Mouse (Mus musculus) neural tube, embryonic 10.5 days (tissue): Measurements from ENCODE around the gene Tnni3k.
A peak's percentile ranks its signal among the peaks of the same experiment; 100 is the strongest.

Experiments used
- DNase-seq: peaks from one replicate; pipeline ENCODE4 v3.0.0-alpha.2; 2017; ENCODE audit warnings: low spot score; ENCODE audit errors: extremely low spot score

Tnni3k gene

DNA sequence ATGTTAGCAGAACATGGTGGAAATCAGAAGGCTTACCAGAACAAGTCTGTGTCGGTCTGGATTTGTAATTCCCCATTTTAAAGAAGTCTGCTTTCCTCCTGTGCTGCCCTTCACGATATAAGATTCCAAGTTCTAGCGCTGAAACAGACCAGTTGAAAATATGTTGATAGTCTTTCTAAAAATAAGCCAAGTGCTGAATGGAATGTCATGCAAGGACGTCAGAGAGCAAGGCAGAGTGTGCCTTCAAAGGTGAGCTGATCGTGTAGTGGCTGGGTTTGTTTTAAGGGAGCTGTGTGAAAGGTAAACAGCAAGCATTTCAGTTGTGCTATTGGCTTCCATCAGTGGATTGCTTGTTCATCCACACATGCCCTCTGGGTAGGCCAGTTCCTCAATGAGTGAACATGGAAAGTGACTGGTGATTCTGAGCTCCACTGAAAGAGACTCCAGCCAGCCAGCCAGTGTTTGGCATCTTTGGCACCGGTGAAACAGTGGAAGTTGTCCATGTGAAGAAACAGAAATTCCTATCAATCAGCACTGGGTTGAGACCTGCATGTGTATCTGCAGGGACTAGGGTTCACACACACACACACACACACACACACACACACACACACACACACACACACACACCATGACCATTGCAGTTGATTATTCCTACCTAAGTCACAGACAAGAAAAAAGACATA, at the start of gene Tnni3k:
Tnni3k (minus strand) TSS at position 177 of the 686 bp plus-strand sequence.
- DNase-seq: no peak

DNA sequence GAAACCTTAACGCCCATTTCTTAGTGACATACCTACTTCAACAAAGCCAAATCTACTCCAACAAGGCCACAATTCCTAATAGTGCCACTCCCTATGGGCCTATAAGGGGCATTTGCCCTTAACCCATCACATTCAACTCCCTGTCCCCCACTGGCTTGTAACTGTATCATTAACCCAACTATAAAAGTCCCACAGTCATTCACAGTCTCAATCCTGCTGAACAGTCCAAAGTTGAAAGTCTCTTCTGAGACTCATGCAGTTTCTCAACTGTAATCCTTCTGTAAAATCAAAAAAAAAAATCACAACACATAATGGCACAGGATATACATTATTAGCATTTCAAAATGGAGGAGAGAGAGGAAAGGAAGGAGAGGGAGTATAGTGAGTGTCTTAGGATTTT, 44.1 kb upstream of the Tnni3k start:
- no peak for DNase-seq

DNA sequence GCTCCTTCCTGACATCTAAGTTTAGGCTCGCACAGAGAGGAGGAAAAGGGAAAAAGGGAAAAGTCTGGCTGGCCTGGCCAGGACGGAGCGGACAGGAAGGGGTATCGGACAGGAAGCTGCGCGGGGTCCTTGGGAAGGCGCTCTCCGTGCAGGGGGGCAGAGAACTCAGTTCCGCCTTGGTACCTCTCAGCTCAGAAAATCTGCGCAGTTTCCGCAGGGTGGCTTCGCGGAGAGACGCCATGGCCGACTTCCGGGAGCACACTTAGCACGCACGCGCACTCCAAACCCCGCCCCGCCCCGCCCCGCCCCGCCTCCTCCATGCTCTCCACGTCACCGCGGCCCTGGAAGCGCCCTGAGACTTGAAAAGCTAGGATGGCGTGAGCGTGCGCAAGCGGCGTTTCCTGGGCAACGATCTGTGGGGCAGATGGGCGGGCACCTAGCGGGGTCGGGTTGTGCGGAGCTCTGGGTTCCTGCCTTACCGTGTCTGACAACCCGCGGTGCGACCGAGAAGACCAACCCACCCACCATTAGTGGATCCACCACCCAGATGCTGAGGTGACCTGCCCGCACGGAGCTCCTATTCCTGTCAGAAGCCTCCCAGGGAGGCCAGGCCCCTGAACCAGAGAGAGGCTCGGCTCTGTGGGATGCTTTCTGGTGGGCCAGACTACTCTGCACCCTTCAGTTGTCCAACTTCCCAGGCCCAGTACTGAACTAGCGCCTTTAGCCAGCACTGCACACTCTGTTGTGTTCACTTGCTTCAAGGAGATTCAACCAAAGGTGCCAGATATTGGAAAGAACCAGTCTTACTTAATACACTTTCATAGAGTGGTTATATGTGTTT, 38.1 kb upstream of the Tnni3k start, which contains the start of the genes Fpgt and Lrriq3:
Fpgt (minus strand) TSS at position 288 of the 841 bp plus-strand sequence.
Lrriq3 (plus strand) TSS at position 319 of the 841 bp plus-strand sequence.
- DNase-seq: peak; percentile 95

DNA sequence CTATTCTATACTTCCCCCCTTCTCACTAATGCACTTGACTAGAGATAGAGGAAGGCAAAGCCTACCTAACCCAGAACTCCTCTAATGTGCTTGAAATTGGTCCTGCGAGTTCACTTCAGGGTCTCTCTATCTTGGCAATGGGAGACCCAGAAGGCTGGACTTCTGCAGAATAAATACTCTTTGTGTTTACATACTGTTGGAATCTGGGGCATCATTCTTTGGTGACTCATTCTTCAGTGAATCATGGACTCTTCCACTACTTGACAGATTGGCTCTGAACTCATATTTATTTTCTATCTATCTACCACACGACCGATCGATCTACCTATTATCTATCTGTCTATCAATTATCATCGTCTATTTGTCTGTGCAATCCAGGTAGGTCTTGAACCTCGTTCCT, 36.9 kb upstream of the Tnni3k start:
- no peak for DNase-seq

DNA sequence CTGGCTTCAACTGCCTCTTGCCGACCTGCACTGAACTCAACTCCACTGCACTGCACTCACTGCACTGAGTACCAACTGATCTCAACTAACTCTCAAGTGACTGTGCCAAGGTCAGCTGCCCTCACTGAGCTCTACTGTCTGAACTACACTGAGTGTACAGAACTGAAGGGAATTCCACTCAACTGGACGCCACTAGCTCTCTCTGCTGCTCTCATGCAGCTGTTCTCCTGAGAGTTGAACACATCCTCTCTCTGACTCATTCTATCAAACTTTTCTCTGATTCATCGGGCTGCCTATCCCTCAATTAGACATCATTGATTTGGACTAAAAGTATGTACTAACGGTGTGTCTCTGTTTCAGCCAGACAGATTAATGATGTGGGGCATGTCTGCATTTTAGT, 22.7 kb upstream of the Tnni3k start:
- no peak for DNase-seq

DNA sequence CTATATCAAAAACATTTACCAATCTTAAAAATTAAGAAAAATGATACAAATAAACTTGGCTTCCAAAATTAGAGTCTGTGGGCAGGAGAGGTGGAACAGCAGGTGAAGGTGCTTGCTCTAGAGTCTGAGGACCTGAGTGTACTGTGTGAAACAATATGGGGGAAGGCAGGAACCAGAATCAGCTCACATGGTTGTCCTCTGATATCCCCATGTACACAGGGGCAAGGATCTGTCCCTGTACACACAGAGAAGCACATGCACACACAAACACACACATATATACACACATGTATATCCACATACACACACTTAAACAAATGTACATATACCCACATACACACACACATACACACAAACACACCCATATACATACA, 4.2 kb upstream of the Tnni3k start:
- no peak for DNase-seq

DNA sequence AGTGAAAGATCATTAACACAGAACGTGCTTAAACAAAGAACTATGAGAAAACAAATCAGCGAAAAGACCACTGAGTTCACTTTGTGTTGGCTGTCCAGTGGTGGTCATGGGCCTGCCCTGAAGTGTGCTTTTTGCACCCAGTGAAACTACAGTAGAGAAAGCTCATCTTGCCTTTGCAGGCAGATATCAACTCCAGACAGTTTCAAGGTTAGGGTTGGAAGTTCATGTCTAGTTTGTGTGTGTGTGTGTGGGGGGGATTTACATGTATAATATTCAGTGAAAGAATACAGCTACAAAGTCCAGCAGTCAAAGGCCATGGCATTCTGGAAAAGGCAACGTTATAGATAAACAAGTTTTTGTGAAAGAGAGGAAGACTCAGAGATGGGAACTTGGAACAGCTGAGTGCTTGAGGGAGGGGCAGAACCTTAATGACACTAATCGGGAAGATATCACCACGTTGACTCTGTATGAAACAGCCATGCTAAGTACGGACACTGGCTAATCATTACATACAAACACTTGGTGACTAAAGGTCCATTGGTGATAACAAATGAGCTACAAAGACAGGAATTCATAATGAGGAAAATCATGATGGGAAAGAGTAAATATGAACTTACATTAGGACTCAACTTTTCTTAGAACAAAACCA, 3.7 kb upstream of the Tnni3k start:
- DNase-seq: no peak

DNA sequence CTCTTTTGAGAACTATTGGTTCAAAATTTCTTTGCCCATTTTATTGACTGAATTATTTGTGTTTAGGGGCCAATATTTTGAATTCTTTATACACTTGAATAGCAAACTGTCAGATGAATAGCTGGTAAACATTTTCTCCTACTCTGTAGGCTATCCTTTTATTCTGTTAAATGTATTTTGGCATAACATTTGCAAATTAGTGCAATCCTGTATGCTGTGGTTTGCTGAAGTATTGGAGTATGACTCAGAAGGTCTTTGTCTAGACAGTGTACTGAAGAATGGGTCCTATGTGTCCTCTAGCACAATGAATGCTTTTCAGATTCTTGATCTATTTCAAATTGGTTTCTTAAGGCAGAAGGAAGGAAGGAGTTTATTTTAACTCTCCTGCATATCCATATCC, 2.4 kb upstream of the Tnni3k start:
- no peak for DNase-seq

DNA sequence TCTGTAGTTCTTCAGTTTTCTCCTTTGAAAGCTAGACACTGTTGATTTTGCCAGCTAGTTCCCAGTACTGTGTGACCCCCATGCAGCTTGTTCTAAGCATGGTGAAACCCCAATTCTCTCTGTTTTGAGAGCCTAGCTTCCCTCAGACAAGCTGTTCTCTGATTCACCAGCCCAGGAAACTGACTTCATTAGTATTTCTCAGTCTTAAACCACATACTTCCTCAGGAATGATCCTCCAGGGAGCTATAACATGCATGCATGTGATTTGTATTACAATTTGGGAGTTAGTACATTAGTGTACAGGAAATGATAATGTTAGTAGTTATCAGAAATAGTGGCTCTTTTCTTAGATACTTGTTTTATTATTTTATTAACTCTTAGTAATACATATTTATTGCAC, 1.4 kb upstream of the Tnni3k start:
- DNase-seq: no peak

DNA sequence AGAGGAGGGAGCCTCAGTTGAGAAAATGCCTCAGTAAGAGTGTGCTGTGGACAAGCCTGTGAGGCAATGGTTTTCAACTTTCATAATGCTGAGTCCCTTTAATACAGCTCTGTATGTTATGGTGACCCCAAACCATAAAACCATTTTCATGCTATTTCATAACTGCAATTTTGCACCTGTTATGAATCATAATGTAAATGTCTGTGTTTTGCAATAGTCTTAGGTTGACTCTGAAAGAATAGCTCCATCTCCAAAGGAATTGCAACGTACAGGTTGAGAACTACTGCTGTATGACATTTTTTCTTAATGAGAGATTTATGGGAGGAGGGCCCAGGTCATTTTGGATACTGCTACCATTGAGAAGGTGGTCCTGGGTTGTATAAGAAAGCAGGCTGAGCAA, 2.0 kb downstream of the Tnni3k start:
- DNase-seq: no peak

DNA sequence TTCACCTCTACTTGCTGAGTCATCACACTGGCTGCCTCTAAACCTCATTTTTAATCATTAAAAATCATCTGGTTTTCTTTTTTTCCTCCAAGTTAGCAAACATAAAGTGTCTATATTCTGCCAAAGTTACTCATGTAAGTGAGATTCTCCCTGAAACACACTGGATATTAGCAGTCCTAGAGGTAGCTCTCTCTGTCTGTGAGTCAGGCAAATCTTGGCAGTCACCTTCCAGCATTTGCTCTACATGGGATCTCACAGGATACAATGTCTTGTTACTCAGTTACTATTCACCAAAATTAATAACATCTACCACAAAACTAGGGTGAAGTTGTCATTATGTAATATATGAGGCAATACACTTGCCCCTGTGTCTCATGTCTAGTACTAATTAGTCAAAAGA, 3.2 kb downstream of the Tnni3k start:
- DNase-seq: no peak

DNA sequence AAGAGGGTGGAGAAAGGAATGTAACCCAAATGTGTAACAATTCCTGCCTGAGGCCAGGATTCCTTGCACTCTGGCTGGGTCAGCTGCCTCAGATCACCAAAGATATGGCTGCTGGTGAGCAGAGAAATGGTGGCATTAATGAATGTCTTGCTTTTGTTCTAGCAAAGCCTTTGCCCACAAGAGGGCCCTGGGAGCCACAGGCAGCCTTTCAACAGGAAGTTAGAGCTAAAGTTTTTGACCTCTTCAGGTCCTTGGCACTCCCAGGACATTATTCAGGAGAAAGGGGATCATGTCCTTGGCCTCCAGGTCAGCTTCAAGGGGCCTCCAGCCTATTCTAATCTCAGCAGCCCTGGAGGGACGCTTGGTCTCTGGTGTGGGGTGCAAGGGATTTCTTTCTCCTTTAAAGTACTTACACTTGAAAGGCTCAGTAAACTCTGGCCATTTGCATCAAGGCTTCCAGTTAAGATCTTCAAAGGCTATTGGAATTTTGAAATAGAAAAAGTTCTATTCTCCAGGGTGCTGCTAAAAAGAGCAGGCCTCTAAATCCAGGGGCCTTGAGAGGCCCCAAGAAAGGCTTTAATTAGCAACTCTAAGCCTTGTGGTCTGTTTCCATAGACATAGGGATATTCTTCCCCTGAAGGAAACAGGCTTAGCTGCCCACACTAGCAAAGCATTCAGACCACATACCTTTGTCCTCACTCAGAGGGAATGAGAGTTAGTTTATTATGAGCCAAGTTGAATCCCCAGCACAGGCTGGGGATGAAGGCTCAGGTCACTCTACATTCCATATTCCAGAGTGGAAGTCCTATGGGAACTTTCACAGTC, 16.0 kb downstream of the Tnni3k start:
- DNase-seq: no peak

DNA sequence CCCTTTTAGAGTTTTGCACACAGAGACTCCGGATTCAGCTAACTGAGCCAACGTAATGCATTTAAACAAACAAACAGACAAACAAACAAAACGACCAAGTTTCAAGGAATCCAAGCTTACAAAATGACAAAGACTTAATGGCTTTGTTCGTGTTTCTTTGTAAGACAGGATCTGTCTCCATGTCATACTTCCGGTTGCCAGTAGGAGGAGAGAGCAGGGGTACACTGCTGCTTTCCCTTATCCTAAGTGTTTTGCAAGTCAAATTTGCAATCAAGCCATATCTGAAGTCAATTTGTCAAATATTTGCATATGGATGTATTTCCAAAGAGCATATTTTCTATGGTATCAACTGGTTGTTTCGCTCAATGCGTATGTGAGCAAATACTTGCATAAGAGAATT, 20.9 kb downstream of the Tnni3k start:
- no peak for DNase-seq

DNA sequence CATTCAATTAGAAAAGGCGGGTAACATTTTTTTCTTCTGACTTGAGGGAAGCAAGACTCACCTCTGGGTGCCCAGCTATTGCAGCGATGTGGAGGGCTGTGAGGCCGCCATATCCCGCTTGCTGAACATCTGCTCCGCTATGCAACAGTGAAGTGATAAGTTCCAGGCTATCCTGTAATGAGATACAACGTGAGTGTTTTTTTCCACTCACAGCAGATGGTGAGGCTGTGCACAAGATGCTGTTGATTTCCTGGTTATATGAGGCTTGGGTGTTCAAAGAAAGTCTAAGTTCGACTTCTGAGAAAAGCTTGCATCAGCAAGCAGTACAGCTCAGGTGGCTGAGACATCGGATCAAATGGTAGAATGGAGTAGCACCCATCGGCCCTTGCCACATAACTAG, 25.0 kb downstream of the Tnni3k start:
- DNase-seq: no peak

DNA sequence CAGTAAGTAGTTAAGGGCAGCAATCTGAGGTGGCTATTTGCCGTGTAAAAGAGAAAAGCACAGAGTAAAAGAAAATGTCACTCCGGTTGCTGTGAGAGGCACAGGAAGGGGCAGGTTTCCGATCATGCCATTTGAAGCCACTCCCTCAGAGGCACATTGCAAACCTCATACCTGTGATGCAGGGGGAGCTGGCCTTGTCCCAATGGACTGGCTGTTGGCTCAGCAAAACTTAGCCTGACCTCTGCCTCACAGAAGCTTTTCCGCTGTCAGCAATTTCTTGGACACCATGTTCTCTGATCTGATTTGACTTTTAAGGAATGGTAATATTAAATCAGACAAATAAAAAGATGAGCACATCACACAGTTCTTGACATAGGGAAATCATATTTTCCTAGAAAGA, 52.4 kb downstream of the Tnni3k start:
- no peak for DNase-seq

DNA sequence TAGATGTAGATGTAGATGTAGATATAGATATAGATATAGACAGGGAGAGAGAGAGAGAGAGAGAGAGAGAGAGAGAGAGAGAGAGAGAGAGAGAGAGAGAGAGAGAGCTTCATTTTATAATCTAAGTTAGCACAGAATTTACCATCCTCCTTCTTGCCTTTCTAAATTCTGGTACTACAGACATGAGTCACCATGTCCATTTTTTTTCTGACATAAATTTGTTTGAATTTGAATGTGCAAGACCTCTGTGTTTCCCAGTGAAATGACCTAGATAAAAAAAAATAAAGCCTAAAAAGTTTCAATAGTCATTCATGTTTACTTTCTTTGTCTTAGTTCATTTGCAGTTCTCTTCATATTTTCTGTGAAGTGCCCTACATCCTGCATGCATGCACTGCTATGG, 54.2 kb downstream of the Tnni3k start:
- DNase-seq: no peak

DNA sequence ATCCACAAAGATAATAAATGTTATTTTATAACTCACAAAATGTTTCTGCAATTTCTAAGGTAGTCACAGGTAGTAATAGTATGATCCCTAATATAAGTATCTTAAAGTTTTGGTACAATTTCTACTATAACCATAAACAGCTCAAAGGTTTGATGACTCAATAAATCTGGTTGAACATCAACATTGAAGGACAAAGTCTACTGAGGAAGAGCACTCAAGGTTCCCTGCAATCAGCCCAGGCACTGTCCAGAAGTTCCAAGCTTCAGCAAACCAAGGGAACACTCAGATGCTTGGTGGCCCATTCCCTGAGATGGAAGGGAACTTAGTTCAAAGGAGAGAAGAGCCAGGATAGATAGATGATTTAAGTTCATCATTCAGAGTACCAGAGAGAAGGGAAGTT, 62.5 kb downstream of the Tnni3k start:
- no peak for DNase-seq

DNA sequence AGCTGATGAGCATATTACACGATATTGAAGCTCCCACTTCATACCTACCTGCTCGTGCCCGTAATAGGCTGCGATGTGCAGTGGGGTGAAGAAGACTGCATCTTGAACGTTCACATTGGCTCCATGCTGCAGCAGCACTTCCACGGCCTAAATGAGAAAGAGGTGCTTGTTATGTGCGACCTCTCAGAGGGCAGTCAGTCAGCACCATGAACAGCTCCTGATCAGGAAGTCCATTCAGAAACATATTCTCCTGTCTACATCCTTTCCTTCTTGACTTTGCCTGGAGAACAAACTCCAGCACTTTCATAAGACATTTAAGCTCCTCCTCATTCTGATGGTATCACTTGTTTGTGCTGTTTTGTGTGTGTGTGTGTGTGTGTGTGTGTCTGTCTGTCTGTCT, 76.1 kb downstream of the Tnni3k start:
- DNase-seq: no peak

DNA sequence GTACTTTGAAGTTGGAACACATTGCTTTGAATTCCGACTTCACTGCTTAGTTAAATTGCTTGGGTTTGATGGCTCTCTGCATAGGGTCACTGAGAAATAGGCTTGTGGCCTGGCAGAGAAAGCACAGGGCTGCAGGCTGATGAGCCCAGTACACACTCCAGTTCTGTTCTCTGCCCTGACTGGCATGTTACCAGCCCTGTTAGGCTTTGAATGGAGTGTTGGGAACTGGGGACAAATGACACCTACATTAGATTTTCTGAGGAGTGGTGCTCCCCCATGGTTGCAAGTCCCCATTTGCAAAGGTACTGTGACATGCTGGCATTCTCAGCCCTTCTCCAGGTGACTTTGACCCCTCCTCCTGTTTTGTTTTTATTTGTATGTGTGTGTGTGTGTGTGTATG, 83.6 kb downstream of the Tnni3k start:
- no peak for DNase-seq

DNA sequence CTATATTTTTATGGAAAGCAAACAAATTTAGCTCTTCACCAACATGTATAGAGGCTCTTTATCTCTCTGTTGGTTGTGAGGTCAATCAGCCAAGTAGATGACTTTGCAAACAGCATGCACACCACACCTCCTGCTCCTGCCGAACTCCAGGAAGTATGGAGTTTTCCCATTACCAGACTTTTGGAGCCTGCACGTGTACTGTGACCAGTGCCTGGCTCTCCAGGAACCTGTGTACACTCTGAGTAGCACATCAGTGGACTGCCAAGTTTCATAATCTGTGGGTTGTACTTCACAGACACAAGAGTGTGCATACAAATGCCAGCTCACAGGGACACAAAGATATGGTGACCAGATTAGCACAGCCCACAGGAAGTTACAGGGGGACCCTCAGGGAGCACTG, 84.2 kb downstream of the Tnni3k start:
- DNase-seq: no peak

DNA sequence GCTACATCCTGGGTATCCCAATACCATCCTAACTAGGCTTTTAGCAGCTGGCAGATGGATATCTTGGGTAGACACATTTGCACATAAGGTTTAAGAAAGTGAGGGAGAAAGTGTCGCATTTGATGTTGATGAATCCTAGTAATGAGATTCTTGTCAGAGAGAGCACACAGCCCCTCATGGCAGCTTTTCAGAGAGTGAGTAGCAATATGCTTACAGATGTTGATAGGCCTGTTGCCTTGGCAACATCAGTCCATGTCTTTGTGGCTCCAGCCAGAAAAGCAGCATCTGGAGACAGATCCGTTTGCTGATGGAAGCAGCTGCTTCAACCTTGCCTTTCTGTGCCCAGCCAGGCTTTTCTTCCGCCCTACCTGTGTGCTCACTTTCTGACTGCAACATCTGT, 93.9 kb downstream of the Tnni3k start:
- DNase-seq: no peak

DNA sequence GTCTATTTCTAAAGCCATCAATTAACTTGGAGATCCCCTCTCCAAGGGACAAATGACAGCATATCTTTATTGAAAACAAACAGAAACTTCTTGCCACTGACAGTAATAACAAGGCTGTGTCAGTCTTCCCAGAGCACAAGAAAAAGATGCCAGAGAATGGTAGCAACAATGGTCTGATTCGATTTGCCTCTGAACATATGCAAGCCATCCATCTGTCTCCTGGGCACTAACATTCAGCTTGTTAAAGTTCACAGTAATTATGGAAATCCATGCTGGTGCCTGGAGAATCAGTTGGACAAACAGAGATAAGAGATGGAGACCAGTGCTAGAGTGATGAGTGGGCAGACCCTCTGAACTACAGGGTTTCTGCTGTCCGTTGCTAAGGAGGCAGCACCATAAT, 102.1 kb downstream of the Tnni3k start:
- no peak for DNase-seq
